Mouse (Mus musculus): ENCODE results near the gene Kmt2d. TPM values are rescaled to one million over a fixed set of nuclear protein-coding genes. Genes with fewer than 3 reads are reported as not detected.
A peak's percentile ranks its signal among the peaks of the same experiment; 100 is the strongest.

The Kmt2d gene
- polyA plus RNA-seq, 1 experiment from 2014 or later = 19.3 TPM

DNA sequence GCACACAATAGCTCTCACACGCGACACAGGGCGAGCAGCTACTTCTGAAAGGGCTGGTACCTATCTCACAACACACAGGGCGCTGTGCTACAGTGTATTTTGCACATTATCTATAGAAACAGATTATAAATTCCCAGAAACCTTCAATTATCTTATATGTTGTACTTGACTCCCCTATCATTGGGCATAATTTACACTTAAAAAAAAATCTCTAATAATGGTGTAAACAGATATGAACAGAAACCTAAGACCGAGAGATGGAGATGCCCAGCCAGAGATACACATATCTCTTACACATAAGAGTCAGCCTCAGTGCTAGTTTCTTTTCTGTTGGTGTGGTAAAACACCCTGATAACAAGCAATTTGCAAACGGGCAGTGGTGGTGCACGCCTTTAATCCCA lies 43.4 kb downstream of the Kmt2d start:
- no peak for DNase-seq
- H3K4me1 ChIP-seq (ENCODE audit: insufficient read depth) = peaks cover 3% of the 10 kb centered on the region; the same call in 1 of the 2 replicates
- 86% methylated on average over 7 of the region's 7 CpGs for WGBS
- no peak for ATAC-seq (ENCODE audit: insufficient read depth)
- TF ChIP-seq CTCF (IDR thresholded peaks at IDR 0.05; ENCODE audit: low read depth) = no peak
- peaks cover 37% of the 10 kb centered on the region for H3K36me3 ChIP-seq (ENCODE audit: insufficient read depth)
- no peaks in the 10 kb centered on the region for H3K27me3 ChIP-seq (ENCODE audit: insufficient read depth, low read length)
- no peak overlapping the region for H3K4me3 ChIP-seq (ENCODE audit: low read depth, low read length)
- no peak overlapping the region for H3K4me2 ChIP-seq
- no peak overlapping the region for H3K27ac ChIP-seq (ENCODE audit: low read depth)
- no peaks in the 10 kb centered on the region for H3K9me3 ChIP-seq (ENCODE audit: low read depth, low read length)
- H3K9ac ChIP-seq = no peak overlapping the region

DNA sequence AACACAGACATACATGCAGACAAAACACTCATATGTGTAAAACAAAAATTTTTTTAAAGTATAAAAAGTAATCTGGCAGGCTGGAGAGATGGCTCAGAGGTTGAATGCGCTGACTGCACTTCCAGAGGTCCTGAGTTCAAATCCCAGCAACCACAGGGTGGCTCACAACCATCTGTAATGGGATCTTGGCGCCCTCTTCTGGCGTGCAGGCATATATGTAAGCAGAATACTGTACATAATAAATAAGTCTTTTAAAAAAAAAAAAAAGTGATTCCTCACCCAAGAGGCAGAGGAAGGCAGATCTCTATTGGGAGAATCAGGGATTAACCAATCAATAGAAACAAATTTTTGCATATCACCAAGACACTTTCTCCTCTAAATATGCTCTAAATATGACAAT lies 47.6 kb downstream of the Kmt2d start:
- Histone ChIP-seq H3K36me3 (ENCODE audit: insufficient read depth) (peaks cover 71% of the 10 kb centered on the region), H3K27me3 (ENCODE audit: insufficient read depth, low read length) (no peaks in the 10 kb centered on the region), H3K9ac (no peak overlapping the region), H3K4me3 (ENCODE audit: low read depth, low read length) (no peak overlapping the region), H3K4me1 (ENCODE audit: insufficient read depth) (no peaks in the 10 kb centered on the region), H3K27ac (ENCODE audit: low read depth) (no peak overlapping the region), H3K9me3 (ENCODE audit: low read depth, low read length) (no peaks in the 10 kb centered on the region), H3K4me2 (no peak overlapping the region)
- ATAC-seq (ENCODE audit: insufficient read depth) (no peak), DNase-seq (no peak)
- WGBS = 66% methylated on average over 3 of the region's 3 CpGs
- peak; percentile 20; the same call in 1 of the 2 replicates for TF ChIP-seq CTCF (IDR thresholded peaks at IDR 0.05; ENCODE audit: low read depth)

DNA sequence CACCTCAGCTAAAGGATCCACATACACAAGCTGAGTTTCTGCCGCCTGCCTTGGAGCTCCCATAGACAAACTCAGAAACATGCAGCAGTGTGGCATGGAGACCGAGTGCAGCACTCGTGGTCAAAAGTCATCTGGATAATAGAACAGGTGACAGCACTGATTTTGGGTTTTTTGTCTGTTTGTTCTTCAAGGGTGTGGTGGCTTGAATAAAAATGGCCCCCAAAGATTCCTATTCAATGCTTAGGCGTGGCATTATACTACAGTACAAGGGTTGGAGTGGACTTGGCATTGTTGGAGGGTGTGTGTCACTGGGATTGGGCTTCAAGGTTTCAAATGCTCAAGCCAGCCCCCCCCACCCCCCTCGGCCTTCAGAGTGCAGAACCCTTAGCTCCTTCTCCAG lies 48.9 kb downstream of the Kmt2d start:
- H3K4me2 ChIP-seq = no peak overlapping the region
- H3K9ac ChIP-seq = no peak overlapping the region
- peaks cover 70% of the 10 kb centered on the region for H3K36me3 ChIP-seq (ENCODE audit: insufficient read depth)
- H3K9me3 ChIP-seq (ENCODE audit: low read depth, low read length) = no peaks in the 10 kb centered on the region
- H3K4me3 ChIP-seq (ENCODE audit: low read depth, low read length) = no peak overlapping the region
- ATAC-seq (ENCODE audit: insufficient read depth) = no peak
- no peaks in the 10 kb centered on the region for H3K4me1 ChIP-seq (ENCODE audit: insufficient read depth)
- DNase-seq = no peak
- no peaks in the 10 kb centered on the region for H3K27me3 ChIP-seq (ENCODE audit: insufficient read depth, low read length)
- no peak for TF ChIP-seq CTCF (IDR thresholded peaks at IDR 0.05; ENCODE audit: low read depth)
- WGBS = 90% methylated on average over 5 of the region's 5 CpGs
- no peak overlapping the region for H3K27ac ChIP-seq (ENCODE audit: low read depth)

DNA sequence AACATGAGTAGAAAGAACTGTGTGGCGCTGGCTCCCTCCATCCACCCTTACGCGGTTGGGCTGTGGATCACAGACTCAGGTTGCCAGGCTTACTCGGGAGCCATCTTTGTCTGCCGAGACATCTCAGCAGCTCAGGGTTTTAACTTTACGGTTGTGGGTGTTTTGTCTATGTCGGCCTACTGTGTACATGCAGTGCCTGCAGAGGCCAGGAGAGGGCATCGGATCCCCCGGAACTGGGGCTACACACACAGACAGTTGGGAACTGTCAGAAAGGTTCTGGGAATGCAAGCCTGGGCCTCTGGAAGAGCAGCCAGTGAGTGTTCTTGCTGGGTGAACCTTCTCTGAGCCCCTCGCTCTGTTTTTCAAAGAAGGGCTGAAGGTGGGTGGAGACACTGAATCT lies 49.6 kb downstream of the Kmt2d start:
- peak; percentile 51 for TF ChIP-seq CTCF (IDR thresholded peaks at IDR 0.05; ENCODE audit: low read depth)
- Histone ChIP-seq H3K9me3 (ENCODE audit: low read depth, low read length) (no peaks in the 10 kb centered on the region), H3K4me3 (ENCODE audit: low read depth, low read length) (no peak overlapping the region), H3K36me3 (ENCODE audit: insufficient read depth) (peaks cover 75% of the 10 kb centered on the region), H3K9ac (no peak overlapping the region), H3K4me2 (no peak overlapping the region), H3K27ac (ENCODE audit: low read depth) (no peak overlapping the region), H3K27me3 (ENCODE audit: insufficient read depth, low read length) (no peaks in the 10 kb centered on the region), H3K4me1 (ENCODE audit: insufficient read depth) (no peaks in the 10 kb centered on the region)
- ATAC-seq (ENCODE audit: insufficient read depth) = no peak
- WGBS = 32% methylated on average over 10 of the region's 10 CpGs
- DNase-seq = peak; percentile 23

DNA sequence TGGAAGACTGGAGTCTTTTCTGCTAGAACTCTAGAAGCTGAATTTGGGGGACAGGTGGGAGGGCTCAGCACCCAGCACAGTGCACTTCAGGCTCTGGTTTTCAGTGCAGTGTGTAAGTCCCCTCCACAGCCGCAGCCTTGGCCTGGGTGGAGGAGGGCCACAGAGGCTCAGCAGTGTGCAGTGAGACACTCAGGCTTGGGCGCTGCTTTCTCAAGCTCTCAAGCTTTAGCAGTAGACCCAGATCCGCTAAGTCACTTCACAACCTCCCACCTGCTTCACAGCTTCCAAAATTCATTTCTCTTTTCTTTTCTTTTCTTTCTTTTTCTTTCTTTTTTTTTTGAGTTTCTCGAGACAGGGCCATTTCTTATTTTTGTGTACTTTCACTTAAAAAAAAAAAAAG lies 50.1 kb downstream of the Kmt2d start:
- Histone ChIP-seq H3K27ac (ENCODE audit: low read depth) (no peak overlapping the region), H3K4me1 (ENCODE audit: insufficient read depth) (no peaks in the 10 kb centered on the region), H3K9ac (no peak overlapping the region), H3K36me3 (ENCODE audit: insufficient read depth) (peaks cover 78% of the 10 kb centered on the region), H3K4me3 (ENCODE audit: low read depth, low read length) (no peak overlapping the region), H3K27me3 (ENCODE audit: insufficient read depth, low read length) (no peaks in the 10 kb centered on the region), H3K9me3 (ENCODE audit: low read depth, low read length) (no peaks in the 10 kb centered on the region), H3K4me2 (no peak overlapping the region)
- no peak for TF ChIP-seq CTCF (IDR thresholded peaks at IDR 0.05; ENCODE audit: low read depth)
- DNase-seq = no peak
- WGBS = 90% methylated on average over 4 of the region's 4 CpGs
- ATAC-seq (ENCODE audit: insufficient read depth) = no peak

DNA sequence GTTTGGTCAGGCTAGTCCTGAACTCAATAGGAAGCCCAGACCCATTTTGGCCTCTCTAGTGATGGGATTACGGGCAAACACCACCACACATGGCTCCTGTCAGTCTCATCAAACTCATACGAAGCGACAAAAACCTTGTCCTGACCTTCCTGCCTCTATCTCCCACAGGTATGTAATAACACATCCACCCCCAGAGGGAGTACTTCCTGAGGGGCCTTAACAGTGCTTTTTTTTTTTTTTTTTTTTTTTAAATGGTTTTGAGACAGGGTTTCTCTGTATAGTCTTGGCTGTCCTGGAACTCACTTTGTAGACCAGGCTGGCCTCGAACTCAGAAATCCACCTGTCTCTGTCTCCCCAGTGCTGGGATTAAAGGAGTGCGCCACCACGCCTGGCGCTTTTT lies 52.8 kb downstream of the Kmt2d start:
- H3K9me3 ChIP-seq (ENCODE audit: low read depth, low read length) = no peaks in the 10 kb centered on the region
- H3K36me3 ChIP-seq (ENCODE audit: insufficient read depth) = peaks cover 77% of the 10 kb centered on the region
- no peak overlapping the region for H3K9ac ChIP-seq
- no peak for DNase-seq
- ATAC-seq (ENCODE audit: insufficient read depth) = no peak
- no peaks in the 10 kb centered on the region for H3K4me1 ChIP-seq (ENCODE audit: insufficient read depth)
- 89% methylated on average over 7 of the region's 7 CpGs for WGBS
- no peak overlapping the region for H3K4me3 ChIP-seq (ENCODE audit: low read depth, low read length)
- TF ChIP-seq CTCF (IDR thresholded peaks at IDR 0.05; ENCODE audit: low read depth) = no peak
- no peak overlapping the region for H3K27ac ChIP-seq (ENCODE audit: low read depth)
- H3K4me2 ChIP-seq = no peak overlapping the region
- H3K27me3 ChIP-seq (ENCODE audit: insufficient read depth, low read length) = no peaks in the 10 kb centered on the region

DNA sequence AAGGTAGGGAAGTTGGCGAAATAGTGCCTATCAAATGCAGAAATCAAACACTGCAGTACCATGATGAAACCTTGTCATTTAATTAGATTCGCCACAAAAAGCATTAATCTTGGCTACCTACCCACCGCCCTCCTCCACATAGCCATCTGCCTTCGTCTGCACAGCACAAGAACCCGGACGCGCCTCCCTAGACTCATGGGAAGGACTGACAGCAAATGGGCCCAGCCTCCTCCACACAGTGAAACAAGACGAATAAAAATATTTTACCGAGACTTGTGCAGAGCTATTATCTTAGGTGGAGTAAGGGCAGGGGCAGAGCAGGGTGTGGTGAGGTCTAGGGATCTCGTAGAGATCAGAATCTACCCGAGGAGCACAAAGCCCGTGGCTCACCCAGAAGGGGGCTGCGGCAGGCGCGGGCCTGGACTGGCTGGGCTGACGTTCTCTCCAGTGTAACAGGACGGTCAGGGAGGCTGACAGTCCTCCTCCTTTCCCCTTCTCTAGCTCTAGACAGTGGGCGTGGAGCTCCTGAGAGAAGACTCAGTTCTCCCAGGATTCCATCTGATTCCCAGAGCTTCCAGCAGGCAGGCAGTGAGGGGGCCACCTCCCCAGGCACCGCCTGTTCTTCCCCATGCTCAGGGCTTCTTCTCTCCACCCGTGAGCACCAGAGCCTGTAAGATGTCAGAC lies 58.1 kb downstream of the Kmt2d start:
- no peak overlapping the region for H3K9ac ChIP-seq
- no peak overlapping the region for H3K4me2 ChIP-seq
- no peak overlapping the region for H3K27ac ChIP-seq (ENCODE audit: low read depth)
- WGBS = 85% methylated on average over 20 of the region's 20 CpGs
- TF ChIP-seq CTCF (IDR thresholded peaks at IDR 0.05; ENCODE audit: low read depth) = no peak
- DNase-seq (no peak), ATAC-seq (ENCODE audit: insufficient read depth) (no peak)
- no peak overlapping the region for H3K4me3 ChIP-seq (ENCODE audit: low read depth, low read length)
- peaks cover 23% of the 10 kb centered on the region for H3K27me3 ChIP-seq (ENCODE audit: insufficient read depth, low read length)
- H3K9me3 ChIP-seq (ENCODE audit: low read depth, low read length) = no peaks in the 10 kb centered on the region
- 0 out of 2 replicates have a peak, but pooled peaks cover 5% of the 10 kb centered on the region for H3K4me1 ChIP-seq (ENCODE audit: insufficient read depth)
- H3K36me3 ChIP-seq (ENCODE audit: insufficient read depth) = peaks cover 56% of the 10 kb centered on the region

Data from lung, embryonic 14.5 days (tissue).